Mouse (Mus musculus): Measurements from ENCODE around the gene Zfp408. TPM values are rescaled to one million over a fixed set of nuclear protein-coding genes. Genes with fewer than 3 reads are reported as not detected.

The Zfp408 gene
- polyA plus RNA-seq, 1 experiment from 2014 or later: 7.4 TPM

DNA sequence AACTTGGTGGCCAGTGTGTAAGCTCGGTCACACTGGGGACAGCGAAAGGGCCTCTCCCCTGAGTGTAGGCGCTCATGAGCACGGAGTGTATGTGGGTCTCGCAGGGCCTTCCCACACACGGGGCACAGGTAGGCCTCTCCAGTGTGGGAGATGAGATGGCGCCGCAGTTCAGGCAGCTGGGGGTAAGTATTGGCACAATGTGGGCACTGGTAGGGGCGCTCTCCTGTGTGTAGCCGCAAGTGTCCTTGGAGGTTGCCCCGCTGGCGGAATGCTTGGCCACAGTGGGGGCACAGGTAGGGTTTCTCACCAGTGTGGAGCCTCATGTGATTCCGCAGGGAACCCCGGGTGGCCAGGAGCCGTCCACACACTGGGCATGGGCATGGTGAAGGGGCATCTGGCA, 4.2 kb downstream of the Zfp408 start:
- H3K4me3 ChIP-seq (ENCODE audit: low read length): no peak overlapping the region

DNA sequence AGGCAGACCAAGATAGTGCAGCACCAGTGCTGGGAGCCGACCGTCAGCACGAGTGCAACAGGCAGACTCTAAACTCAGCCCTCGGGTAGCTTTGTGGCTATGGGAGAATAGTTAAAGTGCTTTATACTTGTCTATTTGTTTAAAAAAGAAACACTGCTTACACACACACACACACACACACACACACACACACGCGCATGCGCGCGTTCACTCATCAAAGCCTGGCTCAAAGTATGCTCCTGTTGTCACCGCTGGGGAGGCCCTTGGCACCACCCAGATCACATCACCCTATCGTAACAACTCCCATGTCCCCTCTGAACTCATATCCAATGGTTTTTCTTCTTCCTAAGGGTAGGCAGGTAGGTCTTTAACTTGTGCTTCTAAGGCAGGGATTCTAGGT, 5.6 kb downstream of the Zfp408 start:
- no peak for ATAC-seq (ENCODE audit: low FRiP score, low TSS enrichment)
- Histone ChIP-seq H3K27me3 (ENCODE audit: control insufficient read depth, insufficient read depth, low read length) (no peaks in the 10 kb centered on the region), H3K9me3 (ENCODE audit: control insufficient read depth, low read length) (no peaks in the 10 kb centered on the region), H3K9ac (ENCODE audit: low read depth, low read length) (no peak overlapping the region), H3K36me3 (ENCODE audit: control insufficient read depth, insufficient read depth, low read length) (peaks cover 49% of the 10 kb centered on the region), H3K4me1 (ENCODE audit: control insufficient read depth, insufficient read depth, low read length) (peaks cover 8% of the 10 kb centered on the region; the same call in 1 of the 2 replicates), H3K4me2 (replicated peaks; ENCODE audit: low read depth, low read length) (no peak overlapping the region), H3K27ac (ENCODE audit: low read depth, low read length) (no peak overlapping the region), H3K4me3 (ENCODE audit: low read length) (no peak overlapping the region)
- WGBS: 94% methylated on average over 11 of the region's 11 CpGs

More for the DNA sequence above, 4.2 kb downstream of the Zfp408 start:
- Histone ChIP-seq H3K27me3 (ENCODE audit: control insufficient read depth, insufficient read depth, low read length) (no peaks in the 10 kb centered on the region), H3K27ac (ENCODE audit: low read depth, low read length) (no peak overlapping the region), H3K4me2 (replicated peaks; ENCODE audit: low read depth, low read length) (no peak overlapping the region), H3K9me3 (ENCODE audit: control insufficient read depth, low read length) (no peaks in the 10 kb centered on the region), H3K9ac (ENCODE audit: low read depth, low read length) (no peak overlapping the region), H3K36me3 (ENCODE audit: control insufficient read depth, insufficient read depth, low read length) (peaks cover 49% of the 10 kb centered on the region), H3K4me1 (ENCODE audit: control insufficient read depth, insufficient read depth, low read length) (peaks cover 8% of the 10 kb centered on the region; the same call in 1 of the 2 replicates)
- no peak for ATAC-seq (ENCODE audit: low FRiP score, low TSS enrichment)
- 97% methylated on average over 15 of the region's 15 CpGs for WGBS

DNA sequence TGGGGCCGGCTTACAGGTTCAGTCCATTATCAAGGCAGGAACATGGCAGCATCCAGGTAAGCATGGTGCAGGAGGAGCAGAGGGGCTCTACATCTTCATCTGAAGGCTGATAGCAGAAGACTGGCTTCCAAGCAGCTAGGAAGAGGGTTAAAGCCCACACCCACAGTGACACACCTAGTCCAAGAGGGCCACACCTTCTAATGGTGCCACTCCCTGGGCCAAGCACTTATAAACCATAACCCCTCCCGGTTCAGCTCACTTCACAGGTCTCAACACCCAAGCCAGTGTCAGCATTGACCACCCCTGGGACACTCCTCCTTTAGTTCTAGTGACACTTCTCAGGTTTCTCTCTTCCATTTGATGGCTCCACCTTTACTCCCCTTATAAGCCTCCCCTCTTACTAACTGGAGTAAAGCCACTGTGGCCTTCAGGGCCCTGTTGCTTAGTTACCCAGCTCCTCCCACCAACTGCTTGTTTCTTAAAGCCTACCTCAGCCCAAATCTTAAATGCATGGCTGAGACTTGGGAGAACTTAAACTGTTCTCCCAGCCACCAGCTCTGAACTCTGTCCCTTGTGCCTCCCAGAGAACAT, 6.7 kb downstream of the Zfp408 start:
- ATAC-seq (ENCODE audit: low FRiP score, low TSS enrichment): 0 out of 2 replicates have a peak, but pooled peaks have one; percentile 20
- WGBS: 71% methylated on average over 2 of the region's 2 CpGs

DNA sequence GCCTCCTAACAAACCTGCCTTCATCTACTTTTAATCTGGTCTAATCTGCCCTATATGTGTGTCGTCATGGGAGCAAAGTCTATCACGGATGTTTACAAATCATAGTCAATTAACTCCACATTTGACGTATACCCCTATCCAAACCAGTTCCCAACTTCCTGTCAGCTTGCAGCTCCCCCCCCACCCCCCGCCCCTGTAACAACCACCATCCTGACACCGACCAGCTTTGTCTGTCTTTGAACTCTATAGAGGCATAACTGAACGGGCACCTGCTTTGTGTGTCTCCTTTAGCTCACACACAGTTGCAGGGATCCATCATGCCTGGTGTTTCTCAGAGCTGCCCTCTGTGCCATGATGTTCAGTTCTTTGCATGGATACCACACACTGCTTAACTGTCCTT, 10.7 kb downstream of the Zfp408 start:
- no peaks in the 10 kb centered on the region for H3K9me3 ChIP-seq (ENCODE audit: control insufficient read depth, low read length)
- no peak overlapping the region for H3K4me2 ChIP-seq (replicated peaks; ENCODE audit: low read depth, low read length)
- 72% methylated on average over 6 of the region's 6 CpGs for WGBS
- no peaks in the 10 kb centered on the region for H3K27me3 ChIP-seq (ENCODE audit: control insufficient read depth, insufficient read depth, low read length)
- no peak overlapping the region for H3K9ac ChIP-seq (ENCODE audit: low read depth, low read length)
- H3K27ac ChIP-seq (ENCODE audit: low read depth, low read length): no peak overlapping the region
- H3K36me3 ChIP-seq (ENCODE audit: control insufficient read depth, insufficient read depth, low read length): peaks cover 9% of the 10 kb centered on the region; the same call in 1 of the 2 replicates
- no peak for ATAC-seq (ENCODE audit: low FRiP score, low TSS enrichment)
- H3K4me1 ChIP-seq (ENCODE audit: control insufficient read depth, insufficient read depth, low read length): no peaks in the 10 kb centered on the region
- H3K4me3 ChIP-seq (ENCODE audit: low read length): no peak overlapping the region

More for the DNA sequence above, 6.7 kb downstream of the Zfp408 start:
- H3K9ac ChIP-seq (ENCODE audit: low read depth, low read length): no peak overlapping the region
- H3K9me3 ChIP-seq (ENCODE audit: control insufficient read depth, low read length): no peaks in the 10 kb centered on the region
- peaks cover 49% of the 10 kb centered on the region for H3K36me3 ChIP-seq (ENCODE audit: control insufficient read depth, insufficient read depth, low read length)
- no peak overlapping the region for H3K4me2 ChIP-seq (replicated peaks; ENCODE audit: low read depth, low read length)
- H3K4me3 ChIP-seq (ENCODE audit: low read length): no peak overlapping the region
- no peaks in the 10 kb centered on the region for H3K27me3 ChIP-seq (ENCODE audit: control insufficient read depth, insufficient read depth, low read length)
- no peak overlapping the region for H3K27ac ChIP-seq (ENCODE audit: low read depth, low read length)
- H3K4me1 ChIP-seq (ENCODE audit: control insufficient read depth, insufficient read depth, low read length): no peaks in the 10 kb centered on the region

DNA sequence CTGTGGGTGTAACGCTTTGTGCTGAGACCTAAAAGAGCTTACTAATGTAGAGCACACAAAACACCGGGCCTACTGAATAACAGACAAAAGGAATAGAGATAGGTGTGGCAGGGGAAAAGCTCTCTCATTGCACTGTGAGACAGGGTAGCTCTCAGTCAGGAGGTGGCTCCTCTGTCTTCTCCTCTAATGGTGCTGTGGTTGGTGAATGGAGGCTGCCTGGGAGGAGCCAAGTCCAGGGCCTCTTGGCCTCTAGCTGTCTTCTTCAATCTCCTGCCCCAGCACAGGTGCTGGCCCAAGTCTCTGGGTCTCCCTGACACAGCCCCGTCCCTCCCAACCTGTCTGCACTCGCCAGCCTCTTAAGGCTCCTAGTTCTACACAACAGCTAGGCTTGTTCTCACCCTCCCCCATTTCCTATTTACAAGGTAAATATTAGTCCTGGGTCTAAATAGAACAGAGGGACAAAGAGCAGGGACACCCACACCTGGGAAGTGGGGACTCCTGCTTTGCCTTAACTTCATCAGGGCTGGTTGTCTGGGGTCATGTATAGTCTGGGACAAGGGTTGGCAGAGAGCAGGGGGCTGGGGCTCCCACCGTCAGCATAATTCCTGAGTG, 12.8 kb downstream of the Zfp408 start:
- H3K9me3 ChIP-seq (ENCODE audit: control insufficient read depth, low read length): no peaks in the 10 kb centered on the region
- H3K9ac ChIP-seq (ENCODE audit: low read depth, low read length): no peak overlapping the region
- H3K36me3 ChIP-seq (ENCODE audit: control insufficient read depth, insufficient read depth, low read length): no peaks in the 10 kb centered on the region
- H3K4me3 ChIP-seq (ENCODE audit: low read length): no peak overlapping the region
- no peaks in the 10 kb centered on the region for H3K4me1 ChIP-seq (ENCODE audit: control insufficient read depth, insufficient read depth, low read length)
- no peak overlapping the region for H3K4me2 ChIP-seq (replicated peaks; ENCODE audit: low read depth, low read length)
- WGBS: 84% methylated on average over 5 of the region's 5 CpGs
- H3K27ac ChIP-seq (ENCODE audit: low read depth, low read length): no peak overlapping the region
- H3K27me3 ChIP-seq (ENCODE audit: control insufficient read depth, insufficient read depth, low read length): no peaks in the 10 kb centered on the region
- ATAC-seq (ENCODE audit: low FRiP score, low TSS enrichment): no peak

DNA sequence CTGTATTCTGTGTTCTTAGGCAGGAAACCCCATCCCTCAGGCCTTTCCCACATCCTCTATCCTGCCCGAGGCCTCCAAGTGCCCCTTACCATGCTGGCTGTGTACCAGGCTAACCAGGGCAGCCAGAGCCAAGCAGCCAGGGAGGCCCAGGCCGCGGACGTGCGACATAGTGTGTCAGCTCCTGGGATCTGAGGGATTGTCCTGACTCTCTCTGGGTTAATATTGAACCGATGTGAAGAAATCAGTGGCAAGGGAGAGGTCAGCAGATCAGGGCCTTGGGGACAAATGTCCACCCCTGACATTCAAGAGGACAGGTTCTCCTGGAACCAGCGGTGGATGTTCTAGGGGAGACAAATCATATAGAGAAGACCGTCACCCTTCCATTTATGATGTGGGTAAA, 13.4 kb downstream of the Zfp408 start, which contains the start of gene F2:
TSS of gene F2 (minus strand) at position 186 of the 400 bp plus-strand sequence.
- no peaks in the 10 kb centered on the region for H3K4me1 ChIP-seq (ENCODE audit: control insufficient read depth, insufficient read depth, low read length)
- no peaks in the 10 kb centered on the region for H3K27me3 ChIP-seq (ENCODE audit: control insufficient read depth, insufficient read depth, low read length)
- H3K36me3 ChIP-seq (ENCODE audit: control insufficient read depth, insufficient read depth, low read length): no peaks in the 10 kb centered on the region
- WGBS: 91% methylated on average over 8 of the region's 8 CpGs
- no peaks in the 10 kb centered on the region for H3K9me3 ChIP-seq (ENCODE audit: control insufficient read depth, low read length)
- no peak within 1 kb of the TSS for H3K4me3 ChIP-seq (ENCODE audit: low read length)
- H3K27ac ChIP-seq (ENCODE audit: low read depth, low read length): no peak within 1 kb of the TSS
- H3K9ac ChIP-seq (ENCODE audit: low read depth, low read length): no peak within 1 kb of the TSS
- H3K4me2 ChIP-seq (replicated peaks; ENCODE audit: low read depth, low read length): no peak within 1 kb of the TSS
- ATAC-seq (ENCODE audit: low FRiP score, low TSS enrichment): no peak

DNA sequence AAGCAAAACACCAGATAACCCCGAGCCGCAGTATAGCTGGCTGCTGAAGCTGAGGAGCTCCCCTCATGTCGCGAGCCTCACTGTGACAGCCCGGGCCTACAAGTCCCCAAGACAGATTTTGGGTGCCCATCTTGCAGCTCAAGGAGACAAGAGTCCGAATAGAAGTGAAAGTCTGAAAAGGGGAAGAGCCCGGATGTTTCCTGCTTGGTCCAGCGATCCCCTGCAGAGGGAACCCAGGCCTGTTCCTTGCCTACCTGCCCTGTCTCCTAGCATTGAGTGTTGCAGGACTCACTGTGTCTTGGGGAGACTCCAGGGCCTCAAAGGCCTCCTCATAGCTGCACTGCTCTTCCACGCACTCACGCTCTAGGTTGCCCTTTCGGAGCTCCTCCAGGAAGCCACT, 14.1 kb downstream of the Zfp408 start:
- no peak overlapping the region for H3K4me2 ChIP-seq (replicated peaks; ENCODE audit: low read depth, low read length)
- H3K27ac ChIP-seq (ENCODE audit: low read depth, low read length): no peak overlapping the region
- no peaks in the 10 kb centered on the region for H3K9me3 ChIP-seq (ENCODE audit: control insufficient read depth, low read length)
- H3K9ac ChIP-seq (ENCODE audit: low read depth, low read length): no peak overlapping the region
- 88% methylated on average over 11 of the region's 11 CpGs for WGBS
- H3K4me3 ChIP-seq (ENCODE audit: low read length): no peak overlapping the region
- H3K27me3 ChIP-seq (ENCODE audit: control insufficient read depth, insufficient read depth, low read length): no peaks in the 10 kb centered on the region
- no peaks in the 10 kb centered on the region for H3K36me3 ChIP-seq (ENCODE audit: control insufficient read depth, insufficient read depth, low read length)
- no peak for ATAC-seq (ENCODE audit: low FRiP score, low TSS enrichment)
- H3K4me1 ChIP-seq (ENCODE audit: control insufficient read depth, insufficient read depth, low read length): no peaks in the 10 kb centered on the region

DNA sequence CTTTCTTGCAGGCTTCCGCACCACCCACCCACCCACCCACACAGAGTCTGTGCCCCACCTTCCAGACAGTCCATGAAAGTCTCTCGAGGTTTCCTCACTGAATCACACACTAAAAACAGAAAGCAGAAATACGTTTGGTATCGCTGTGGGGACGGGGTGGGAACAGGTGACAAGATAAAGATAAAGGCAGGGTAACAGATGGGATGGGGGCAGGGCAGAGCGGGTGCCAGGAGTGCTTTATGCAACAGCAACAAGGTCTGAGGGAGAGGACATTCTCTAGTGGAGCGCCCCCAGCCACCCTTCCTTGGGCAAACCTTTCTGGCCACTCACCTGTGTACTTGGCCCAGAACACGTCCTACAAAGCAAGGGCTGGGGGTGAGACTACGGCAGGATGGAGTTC, 14.8 kb downstream of the Zfp408 start:
- H3K27ac ChIP-seq (ENCODE audit: low read depth, low read length): no peak overlapping the region
- ATAC-seq (ENCODE audit: low FRiP score, low TSS enrichment): no peak
- no peaks in the 10 kb centered on the region for H3K36me3 ChIP-seq (ENCODE audit: control insufficient read depth, insufficient read depth, low read length)
- H3K4me1 ChIP-seq (ENCODE audit: control insufficient read depth, insufficient read depth, low read length): no peaks in the 10 kb centered on the region
- H3K27me3 ChIP-seq (ENCODE audit: control insufficient read depth, insufficient read depth, low read length): no peaks in the 10 kb centered on the region
- no peak overlapping the region for H3K4me3 ChIP-seq (ENCODE audit: low read length)
- H3K9ac ChIP-seq (ENCODE audit: low read depth, low read length): no peak overlapping the region
- WGBS: 88% methylated on average over 9 of the region's 9 CpGs
- no peaks in the 10 kb centered on the region for H3K9me3 ChIP-seq (ENCODE audit: control insufficient read depth, low read length)
- no peak overlapping the region for H3K4me2 ChIP-seq (replicated peaks; ENCODE audit: low read depth, low read length)

DNA sequence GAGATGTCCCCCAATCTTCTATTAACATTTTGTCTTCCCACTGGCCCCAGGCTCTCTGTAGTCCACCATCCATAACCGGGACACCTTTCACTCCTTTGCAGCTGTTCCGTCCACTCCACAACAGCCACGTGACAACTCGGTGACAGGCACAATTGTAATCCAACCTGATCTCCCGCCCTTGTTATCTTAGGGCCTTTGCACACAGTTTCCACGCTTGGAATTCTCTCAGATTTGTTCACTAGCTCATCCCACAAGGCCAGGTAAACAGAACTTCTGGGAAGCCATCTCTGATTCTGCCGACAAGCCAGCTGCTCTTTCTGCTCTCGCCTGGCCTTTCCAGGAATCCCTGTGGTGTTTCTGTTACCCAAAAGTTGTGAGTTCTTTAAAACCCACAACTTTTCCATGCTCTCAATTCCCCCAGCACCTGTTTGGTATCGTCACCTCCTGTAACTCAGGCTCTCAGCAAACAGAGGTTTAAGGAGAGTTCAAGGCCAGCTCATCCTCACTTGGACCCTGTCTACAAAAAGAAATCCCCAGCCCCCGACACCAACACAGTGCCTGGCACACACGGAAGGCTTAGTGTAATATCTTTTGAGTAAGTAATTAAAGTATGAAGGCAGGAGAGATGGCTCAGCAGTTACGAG, 16.1 kb downstream of the Zfp408 start:
- 79% methylated on average over 12 of the region's 12 CpGs for WGBS
- Histone ChIP-seq H3K27ac (ENCODE audit: low read depth, low read length) (no peak overlapping the region), H3K9ac (ENCODE audit: low read depth, low read length) (no peak overlapping the region), H3K27me3 (ENCODE audit: control insufficient read depth, insufficient read depth, low read length) (no peaks in the 10 kb centered on the region), H3K4me3 (ENCODE audit: low read length) (no peak overlapping the region), H3K9me3 (ENCODE audit: control insufficient read depth, low read length) (no peaks in the 10 kb centered on the region), H3K36me3 (ENCODE audit: control insufficient read depth, insufficient read depth, low read length) (no peaks in the 10 kb centered on the region), H3K4me1 (ENCODE audit: control insufficient read depth, insufficient read depth, low read length) (no peaks in the 10 kb centered on the region), H3K4me2 (replicated peaks; ENCODE audit: low read depth, low read length) (no peak overlapping the region)
- no peak for ATAC-seq (ENCODE audit: low FRiP score, low TSS enrichment)
